In genomic region chr8:88266170-88266800, GRCm38 (mm10) we compare ENCODE assay signal across 8 mouse cellular contexts. TPM values are rescaled to one million over a fixed set of nuclear protein-coding genes. Genes with fewer than 3 reads are reported as not detected.
DNase-seq lines count a peak whose midpoint lies in the region; ATAC-seq lines count a peak whose summit lies in the region.

No protein-coding gene starts in this region.

- no peak for ATAC-seq in hindbrain, embryonic 12.5 days (ENCODE audit: low FRiP score)
- no peak for ATAC-seq in embryonic facial prominence, embryonic 12.5 days (ENCODE audit: insufficient number of reproducible peaks, insufficient read depth, low FRiP score, low TSS enrichment)
- 0 out of 2 replicates have a peak, but pooled peaks have one; percentile 56 for ATAC-seq in midbrain, embryonic 16.5 days

- H3K4me1 ChIP-seq in hindbrain, embryonic 10.5 days (replicated peaks) = peaks cover 25% of the 10 kb centered on the region
- 0 out of 2 replicates have a peak, but pooled peaks cover 8% of the 10 kb centered on the region for H3K4me1 ChIP-seq in hindbrain, embryonic 12.5 days
- peaks cover 17% of the 10 kb centered on the region for H3K4me1 ChIP-seq in embryonic facial prominence, embryonic 12.5 days
- no peaks in the 10 kb centered on the region for H3K4me1 ChIP-seq in midbrain, embryonic 16.5 days (ENCODE audit: control insufficient read depth, insufficient read depth, low read length)

- 57% methylated on average over 10 of the region's 10 CpGs for WGBS in hindbrain, embryonic 10.5 days
- WGBS in hindbrain, embryonic 12.5 days = 53% methylated on average over 10 of the region's 10 CpGs
- 49% methylated on average over 10 of the region's 10 CpGs for WGBS in embryonic facial prominence, embryonic 12.5 days
- WGBS in midbrain, embryonic 16.5 days = 51% methylated on average over 10 of the region's 10 CpGs

- H3K4me2 ChIP-seq in hindbrain, embryonic 12.5 days (replicated peaks) = no peak overlapping the region
- no peak overlapping the region for H3K4me2 ChIP-seq in embryonic facial prominence, embryonic 12.5 days (replicated peaks)
- H3K4me2 ChIP-seq in midbrain, embryonic 16.5 days (ENCODE audit: low read length) = no peak overlapping the region

- H3K27ac ChIP-seq in hindbrain, embryonic 10.5 days = no peak overlapping the region
- H3K27ac ChIP-seq in hindbrain, embryonic 12.5 days = no peak overlapping the region
- H3K27ac ChIP-seq in embryonic facial prominence, embryonic 12.5 days = peak overlapping the region; percentile 54; the same call in 1 of the 2 replicates
- H3K27ac ChIP-seq in midbrain, embryonic 16.5 days (ENCODE audit: low read length) = no peak overlapping the region

- no peak overlapping the region for H3K9ac ChIP-seq in hindbrain, embryonic 12.5 days
- H3K9ac ChIP-seq in embryonic facial prominence, embryonic 12.5 days = no peak overlapping the region
- H3K9ac ChIP-seq in midbrain, embryonic 16.5 days (ENCODE audit: low read depth, low read length) = no peak overlapping the region

- no peak overlapping the region for H3K4me3 ChIP-seq in hindbrain, embryonic 10.5 days
- H3K4me3 ChIP-seq in hindbrain, embryonic 12.5 days = no peak overlapping the region
- no peak overlapping the region for H3K4me3 ChIP-seq in embryonic facial prominence, embryonic 12.5 days
- no peak overlapping the region for H3K4me3 ChIP-seq in midbrain, embryonic 16.5 days (ENCODE audit: low read depth, low read length)

- peaks cover 14% of the 10 kb centered on the region; the same call in 1 of the 2 replicates for H3K27me3 ChIP-seq in hindbrain, embryonic 10.5 days (ENCODE audit: insufficient read depth, poor library complexity, severe bottlenecking)
- peaks cover 2% of the 10 kb centered on the region for H3K27me3 ChIP-seq in hindbrain, embryonic 12.5 days
- H3K27me3 ChIP-seq in embryonic facial prominence, embryonic 12.5 days = peaks cover 4% of the 10 kb centered on the region; the same call in 1 of the 2 replicates
- H3K27me3 ChIP-seq in midbrain, embryonic 16.5 days (ENCODE audit: control insufficient read depth, insufficient read depth, low read depth, low read length) = peaks cover 2% of the 10 kb centered on the region

- intact Hi-C loops in heart, postnatal 36 days (cut with DNase I) = loop anchor here (2.0 to 10.0 kb wide), 3 partner anchors 259 to 439 kb away; partner anchors contain the start of gene Nkd1

- no peaks in the 10 kb centered on the region for H3K36me3 ChIP-seq in hindbrain, embryonic 10.5 days
- no peaks in the 10 kb centered on the region for H3K36me3 ChIP-seq in hindbrain, embryonic 12.5 days
- no peaks in the 10 kb centered on the region for H3K36me3 ChIP-seq in embryonic facial prominence, embryonic 12.5 days
- H3K36me3 ChIP-seq in midbrain, embryonic 16.5 days (ENCODE audit: control insufficient read depth, insufficient read depth, low read length) = no peaks in the 10 kb centered on the region

- peak; percentile 86 for DNase-seq in hindbrain, embryonic 10.5 days (ENCODE audit: low spot score)
- peak; percentile 87 for DNase-seq in adrenal gland, postnatal 14 days
- peak; percentile 84 to 91 for DNase-seq in heart, postnatal 36 days
- peak; percentile 51 to 85 for DNase-seq in left cerebral cortex, adult 8-10 months (ENCODE audit: low spot score in 2 of 2)
- DNase-seq in spleen, postnatal 4 days (ENCODE audit: low spot score in 2 of 2) = peak; percentile 82 to 94

- H3K9me3 ChIP-seq in hindbrain, embryonic 10.5 days = no peaks in the 10 kb centered on the region
- no peaks in the 10 kb centered on the region for H3K9me3 ChIP-seq in hindbrain, embryonic 12.5 days (replicated peaks)
- no peaks in the 10 kb centered on the region for H3K9me3 ChIP-seq in embryonic facial prominence, embryonic 12.5 days
- H3K9me3 ChIP-seq in midbrain, embryonic 16.5 days (replicated peaks; ENCODE audit: control insufficient read depth, low read length, poor library complexity, severe bottlenecking) = no peaks in the 10 kb centered on the region

RNA-seq across cellular contexts. Expression of gene Adcy7, which starts 5.9 kb away (rescaled TPM):
- 2.9 and 4.1 TPM in 2 replicates for polyA plus RNA-seq in hindbrain, embryonic 10.5 days (2016; fragmentation: Nextera tagmentation; extraction: Ambion mirVana)
- polyA plus RNA-seq in hindbrain, embryonic 12.5 days (2016; fragmentation: Nextera tagmentation; extraction: Ambion mirVana) = 2.6 and 2.9 TPM in 2 replicates
- 5.6 and 12.8 TPM in 2 replicates for total RNA-seq in adrenal gland, postnatal 14 days (2021)
- 4.0 and 4.1 TPM in 2 replicates for polyA plus RNA-seq in embryonic facial prominence, embryonic 12.5 days (2016; fragmentation: Nextera tagmentation; extraction: Ambion mirVana)
- total RNA-seq in heart, postnatal 36 days (2021) = 1 to 10 TPM; 5.0 to 7.4 TPM
- total RNA-seq in left cerebral cortex, adult 8-10 months (2022) = 1 to 10 TPM; 5.7 to 6.9 (median 6.4) TPM
- 4.2 and 6.6 TPM in 2 replicates for polyA plus RNA-seq in midbrain, embryonic 16.5 days (2015; fragmentation: Nextera tagmentation; extraction: Ambion mirVana)
